Mouse (Mus musculus) adrenal gland, adult 18-20 months (tissue): Measurements from ENCODE around the gene Gm42906. TPM values are rescaled to one million over a fixed set of nuclear protein-coding genes. Genes with fewer than 3 reads are reported as not detected.

Experiments used
- DNase-seq, 2 experiments: peaks; one replicate each; pipeline ENCODE4 v3.0.0; 2021 to 2022; ENCODE audit warnings: low spot score in 2 of 2
- total RNA-seq, 2 experiments: library from RNA; stranded (reverse); gene quantifications; 1 replicate in 1 of 2; 2 replicates in 1 of 2; pipeline ENCODE4 v1.2.3; 2021

Gene Gm42906
- total RNA-seq, 2 experiments from 2014 or later: 0.93 TPM; not detected in 1

- no peak for DNase-seq
Observed at GRCm38 (mm10) chr5:151154780-151155179, 273.2 kb downstream of the Gm42906 start.

- no peak for DNase-seq
Observed at GRCm38 (mm10) chr5:151154030-151154429, 273.9 kb downstream of the Gm42906 start.

GRCm38 (mm10) chr5:151151549-151151948 is 276.4 kb downstream of the Gm42906 start:
- DNase-seq: no peak

- no peak for DNase-seq
Observed at GRCm38 (mm10) chr5:151149509-151149908, 278.5 kb downstream of the Gm42906 start.

GRCm38 (mm10) chr5:151148079-151148478 is 279.9 kb downstream of the Gm42906 start:
- no peak for DNase-seq

GRCm38 (mm10) chr5:151145807-151146206 is 282.2 kb downstream of the Gm42906 start:
- DNase-seq: no peak

- DNase-seq: no peak
Observed at GRCm38 (mm10) chr5:151143955-151144354, 284.0 kb downstream of the Gm42906 start.

- DNase-seq: peak in 1 of 2 experiments; percentile 19
Observed at GRCm38 (mm10) chr5:151142671-151143601, 285.0 kb downstream of the Gm42906 start.

- peak in 1 of 2 experiments; percentile 24 for DNase-seq
Observed at GRCm38 (mm10) chr5:151142241-151142640, 285.7 kb downstream of the Gm42906 start.

GRCm38 (mm10) chr5:151137901-151138300 is 290.1 kb downstream of the Gm42906 start:
- no peak for DNase-seq

GRCm38 (mm10) chr5:151137311-151137710 is 290.7 kb downstream of the Gm42906 start:
- DNase-seq: no peak

- DNase-seq: no peak
Observed at GRCm38 (mm10) chr5:151135965-151136364, 292.0 kb downstream of the Gm42906 start.

GRCm38 (mm10) chr5:151135078-151135826 is 292.7 kb downstream of the Gm42906 start:
- no peak for DNase-seq

- DNase-seq: no peak
Observed at GRCm38 (mm10) chr5:151134202-151134601, 293.8 kb downstream of the Gm42906 start.

- no peak for DNase-seq
Observed at GRCm38 (mm10) chr5:151133744-151134143, 294.2 kb downstream of the Gm42906 start.

- DNase-seq: no peak
Observed at GRCm38 (mm10) chr5:151129762-151130161, 298.2 kb downstream of the Gm42906 start.

- DNase-seq: no peak
Observed at GRCm38 (mm10) chr5:151127298-151127717, 300.7 kb downstream of the Gm42906 start.

- no peak for DNase-seq
Observed at GRCm38 (mm10) chr5:151126608-151127005, 301.4 kb downstream of the Gm42906 start.

GRCm38 (mm10) chr5:151125985-151126607 is 301.9 kb downstream of the Gm42906 start:
- DNase-seq: no peak

GRCm38 (mm10) chr5:151117846-151118245 is 310.1 kb downstream of the Gm42906 start:
- no peak for DNase-seq

- no peak for DNase-seq
Observed at GRCm38 (mm10) chr5:151116192-151116887, 311.6 kb downstream of the Gm42906 start.
